Mouse (Mus musculus): Measurements from ENCODE around the gene Tmem131l.
"Not testable (repeated sequence)": the region's sequence is repeated elsewhere in the genome, so short reads cannot be mapped to it uniquely, and the experiment has no call there.

GRCm38 (mm10) chr3:83871962-83872361, 168.0 kb downstream of the Tmem131l start:
- TF ChIP-seq CTCF (IDR thresholded peaks at IDR 0.05; ENCODE audit: low read depth); EP300 (optimal IDR thresholded peaks at IDR 0.05): not testable (repeated sequence)

Measured in stomach, postnatal 0 days (tissue).